Mouse (Mus musculus) heart, adult 18-20 months (tissue): ENCODE measurements around the gene Nans. TPM values are rescaled to one million over a fixed set of nuclear protein-coding genes. Genes with fewer than 3 reads are reported as not detected.

Experiments used
- DNase-seq, 2 experiments: peaks; one replicate each; pipeline ENCODE4 v3.0.0; 2021 to 2022; ENCODE audit warnings: mixed read lengths in 1 of 2
- total RNA-seq, 2 experiments: library from RNA; stranded (reverse); gene quantifications; 2 replicates each; pipeline ENCODE4 v1.2.3; 2021

Nans gene
- total RNA-seq, 2 experiments from 2014 or later = 14.9 to 19.2 TPM

- no peak for DNase-seq
Observed at GRCm38 (mm10) chr4:46532926-46533325, 43.9 kb downstream of the Nans start.

GRCm38 (mm10) chr4:46533934-46534720 is 45.1 kb downstream of the Nans start:
- peak in 1 of 2 experiments; percentile 55 for DNase-seq

GRCm38 (mm10) chr4:46535094-46535830 is 46.2 kb downstream of the Nans start:
- peak; percentile 33 to 48 for DNase-seq

GRCm38 (mm10) chr4:46535840-46536361 is 46.9 kb downstream of the Nans start, which contains the start of gene Trim14:
Gene Trim14, minus strand, starts transcription at chr4:46536141.
- DNase-seq = peak; percentile 47 to 51

- DNase-seq = no peak
Observed at GRCm38 (mm10) chr4:46539167-46539566, 50.1 kb downstream of the Nans start.

- no peak for DNase-seq
Observed at GRCm38 (mm10) chr4:46541707-46542106, 52.7 kb downstream of the Nans start.

GRCm38 (mm10) chr4:46543366-46544050 is 54.5 kb downstream of the Nans start:
- DNase-seq = no peak

- no peak for DNase-seq
Observed at GRCm38 (mm10) chr4:46544313-46544712, 55.3 kb downstream of the Nans start.

GRCm38 (mm10) chr4:46545498-46545897 is 56.5 kb downstream of the Nans start:
- DNase-seq = no peak

- no peak for DNase-seq
Observed at GRCm38 (mm10) chr4:46546709-46547108, 57.7 kb downstream of the Nans start.

GRCm38 (mm10) chr4:46549979-46550378 is 60.9 kb downstream of the Nans start:
- DNase-seq = no peak

- no peak for DNase-seq
Observed at GRCm38 (mm10) chr4:46550406-46550805, 61.4 kb downstream of the Nans start.

Other genes with a start within 250 kb of the Nans start
- not detected for gene Foxe1, start 145.6 kb upstream of the Nans start, total RNA-seq
- 1 to 10 TPM; 3.2 to 4.7 TPM for gene Trmo, start 99.8 kb upstream of the Nans start, total RNA-seq
- gene Hemgn, start 75.7 kb upstream of the Nans start, total RNA-seq = under 1 TPM; 0.15 TPM
- gene Anp32b, start 38.3 kb upstream of the Nans start, total RNA-seq = 10 to 100 TPM; 55.2 to 56.6 TPM
- 1 to 10 TPM; 1.8 to 3.0 TPM for gene Trim14, start 46.9 kb downstream of the Nans start, total RNA-seq
- 1 to 10 TPM in 1 of 2 experiments, under 1 TPM in 1; 0.32 to 1.0 TPM for gene Coro2a, start 113.0 kb downstream of the Nans start, total RNA-seq
- gene Tbc1d2, start 161.0 kb downstream of the Nans start, total RNA-seq = under 1 TPM; 0.72 to 0.74 TPM